Mouse (Mus musculus) intestine, postnatal 0 days (tissue): ENCODE data around the gene Rxrb. TPM values are rescaled to one million over a fixed set of nuclear protein-coding genes. Genes with fewer than 3 reads are reported as not detected.

Experiments
- ATAC-seq: fragments of 200-750 bp; cut with Nextera tagmentation; 2 replicates; pipeline ENCODE4 v1.8.0; 2017; ENCODE audit warnings: mild to moderate bottlenecking, moderate TSS enrichment, moderate library complexity
- H3K27ac ChIP-seq: fragments of 300-500 bp; sonication (generic); 2 replicates; pipeline ENCODE4 v1.5.1; 2014; ENCODE audit warnings: mild to moderate bottlenecking, low read depth, low read length, moderate library complexity
- H3K27me3 ChIP-seq: fragments of 300-500 bp; sonication (generic); replicated peaks from 2 replicates; pipeline ENCODE4 v1.6.1; 2014; ENCODE audit warnings: low read length, mixed read lengths; ENCODE audit not compliant: control insufficient read depth, insufficient read depth
- H3K36me3 ChIP-seq: fragments of 300-500 bp; sonication (generic); 2 replicates; pipeline ENCODE4 v1.6.1; 2014; ENCODE audit warnings: mild to moderate bottlenecking, moderate library complexity; ENCODE audit not compliant: control insufficient read depth, insufficient read depth
- H3K4me1 ChIP-seq: fragments of 300-500 bp; sonication (generic); replicated peaks from 2 replicates; pipeline ENCODE4 v1.6.1; 2014; ENCODE audit warnings: antibody characterized with exemption, low read length, mixed read lengths; ENCODE audit not compliant: control insufficient read depth, insufficient read depth
- H3K4me2 ChIP-seq: fragments of 300-500 bp; sonication (generic); replicated peaks from 2 replicates; pipeline ENCODE4 v1.6.1; 2014; ENCODE audit warnings: low read depth, mild to moderate bottlenecking, moderate library complexity
- H3K4me3 ChIP-seq: fragments of 300-500 bp; sonication (generic); 2 replicates; pipeline ENCODE4 v1.5.1; 2014; ENCODE audit warnings: low read depth, low read length
- H3K9ac ChIP-seq: fragments of 300-500 bp; sonication (generic); 2 replicates; pipeline ENCODE4 v1.6.1; 2014; ENCODE audit warnings: mild to moderate bottlenecking, low read depth, low read length
- H3K9me3 ChIP-seq: fragments of 300-500 bp; sonication (generic); 2 replicates; pipeline ENCODE4 v1.6.1; 2016; ENCODE audit warnings: mixed run types; ENCODE audit not compliant: control insufficient read depth
- CTCF ChIP-seq: sonication (generic); IDR thresholded peaks from 2 replicates; pipeline ENCODE4 v1.5.1; 2016; ENCODE audit warnings: low read depth, mild to moderate bottlenecking, control low read depth, antibody characterized with exemption, moderate library complexity
- whole genome bisulfite sequencing: fragments of 180-500 bp; shearing (Covaris S2); extraction: QIAGEN DNeasy Blood & Tissue Kit; methylation state at CpG from one replicate; pipeline ENCODE4 v1.1.7; 2014; 5-methylcytosine and 5-hydroxymethylcytosine counted together
- polyA plus RNA-seq: library from polyadenylated mRNA; unstranded; fragments of >200 nt; fragmentation: Nextera tagmentation; extraction: Ambion mirVana; gene quantifications from 2 replicates; pipeline ENCODE4 v1.2.1, GENCODE M21; 2015

Rxrb gene
- polyA plus RNA-seq, 1 experiment from 2014 or later = 22.1 TPM

GRCm38 (mm10) chr17:34038440-34038839, 6.8 kb downstream of the Rxrb start:
- 0 out of 2 replicates have a peak, but pooled peaks cover 6% of the 10 kb centered on the region for H3K27me3 ChIP-seq
- no peak for ATAC-seq
- no peak overlapping the region for H3K9ac ChIP-seq
- H3K4me2 ChIP-seq = peak overlapping the region; percentile 59
- H3K27ac ChIP-seq = no peak overlapping the region
- no peaks in the 10 kb centered on the region; the same call in 1 of the 2 replicates for H3K4me1 ChIP-seq
- TF ChIP-seq CTCF = no peak
- peaks cover 28% of the 10 kb centered on the region for H3K36me3 ChIP-seq
- no peaks in the 10 kb centered on the region for H3K9me3 ChIP-seq
- peak overlapping the region; percentile 11; the same call in 1 of the 2 replicates for H3K4me3 ChIP-seq
- 15% methylated on average over 21 of the region's 21 CpGs for WGBS

- no peak within 1 kb of the TSS for H3K27ac ChIP-seq
- peaks cover 28% of the 10 kb centered on the region for H3K36me3 ChIP-seq
- H3K9ac ChIP-seq = no peak within 1 kb of the TSS; the same call in 1 of the 2 replicates
- H3K4me3 ChIP-seq = peak within 1 kb of the TSS; percentile 11; the same call in 1 of the 2 replicates
- H3K27me3 ChIP-seq = 0 out of 2 replicates have a peak, but pooled peaks cover 6% of the 10 kb centered on the region
- peak within 1 kb of the TSS; percentile 59 for H3K4me2 ChIP-seq
- no peaks in the 10 kb centered on the region; the same call in 1 of the 2 replicates for H3K4me1 ChIP-seq
- 9% methylated on average over 28 of the region's 28 CpGs for WGBS
- peak; percentile 16 for ATAC-seq
- H3K9me3 ChIP-seq = no peaks in the 10 kb centered on the region
- TF ChIP-seq CTCF = 0 out of 2 replicates have a peak, but pooled peaks have one; percentile 4
Measured at GRCm38 (mm10) chr17:34038878-34039561, 7.4 kb downstream of the Rxrb start, which contains the start of gene Col11a2. TSS of gene Col11a2 (plus strand) at chr17:34039437.

GRCm38 (mm10) chr17:34039562-34040450, 8.2 kb downstream of the Rxrb start:
- WGBS = 20% methylated on average over 17 of the region's 17 CpGs
- 0 out of 2 replicates have a peak, but pooled peaks cover 6% of the 10 kb centered on the region for H3K27me3 ChIP-seq
- TF ChIP-seq CTCF = no peak
- 0 out of 2 replicates have a peak, but pooled peaks have one; percentile 2 for ATAC-seq
- H3K9ac ChIP-seq = no peak overlapping the region; the same call in 1 of the 2 replicates
- no peaks in the 10 kb centered on the region; the same call in 1 of the 2 replicates for H3K4me1 ChIP-seq
- no peak overlapping the region for H3K4me3 ChIP-seq
- no peaks in the 10 kb centered on the region for H3K9me3 ChIP-seq
- H3K4me2 ChIP-seq = no peak overlapping the region
- peaks cover 28% of the 10 kb centered on the region for H3K36me3 ChIP-seq
- H3K27ac ChIP-seq = no peak overlapping the region

- no peak overlapping the region for H3K27ac ChIP-seq
- H3K27me3 ChIP-seq = no peaks in the 10 kb centered on the region
- H3K9ac ChIP-seq = no peak overlapping the region
- WGBS = 83% methylated on average over 14 of the region's 14 CpGs
- no peak overlapping the region for H3K4me2 ChIP-seq
- ATAC-seq = no peak
- TF ChIP-seq CTCF = no peak
- H3K36me3 ChIP-seq = no peaks in the 10 kb centered on the region
- no peak overlapping the region for H3K4me3 ChIP-seq
- no peaks in the 10 kb centered on the region for H3K4me1 ChIP-seq
- no peaks in the 10 kb centered on the region for H3K9me3 ChIP-seq
Measured at GRCm38 (mm10) chr17:34045941-34046340, 14.3 kb downstream of the Rxrb start.

- H3K4me3 ChIP-seq = no peak overlapping the region
- 94% methylated on average over 5 of the region's 5 CpGs for WGBS
- H3K9me3 ChIP-seq = no peaks in the 10 kb centered on the region
- no peak for TF ChIP-seq CTCF
- no peaks in the 10 kb centered on the region for H3K4me1 ChIP-seq
- H3K36me3 ChIP-seq = no peaks in the 10 kb centered on the region
- no peaks in the 10 kb centered on the region for H3K27me3 ChIP-seq
- H3K27ac ChIP-seq = no peak overlapping the region
- no peak overlapping the region for H3K9ac ChIP-seq
- no peak overlapping the region for H3K4me2 ChIP-seq
- ATAC-seq = no peak
Measured at GRCm38 (mm10) chr17:34047404-34048050, 15.9 kb downstream of the Rxrb start.
